Mouse (Mus musculus) brain, embryonic 14.5 days (tissue): Measurements from ENCODE around the gene Myom3.

Source experiments
- CTCF ChIP-seq: fragments of 200-500 bp; IDR thresholded peaks from 2 replicates; pipeline ENCODE4 v1.5.1; 2012; ENCODE audit warnings: inconsistent platforms, mild to moderate bottlenecking, moderate library complexity, borderline replicate concordance; ENCODE audit not compliant: insufficient read depth, insufficient read length; ENCODE audit errors: extremely low read depth
- POLR2A ChIP-seq: fragments of 200-500 bp; IDR thresholded peaks from 2 replicates; pipeline ENCODE4 v1.6.1; 2012; ENCODE audit warnings: mild to moderate bottlenecking, inconsistent platforms, borderline replicate concordance; ENCODE audit not compliant: poor library complexity, insufficient read depth, insufficient read length, severe bottlenecking; ENCODE audit errors: extremely low read depth

DNA sequence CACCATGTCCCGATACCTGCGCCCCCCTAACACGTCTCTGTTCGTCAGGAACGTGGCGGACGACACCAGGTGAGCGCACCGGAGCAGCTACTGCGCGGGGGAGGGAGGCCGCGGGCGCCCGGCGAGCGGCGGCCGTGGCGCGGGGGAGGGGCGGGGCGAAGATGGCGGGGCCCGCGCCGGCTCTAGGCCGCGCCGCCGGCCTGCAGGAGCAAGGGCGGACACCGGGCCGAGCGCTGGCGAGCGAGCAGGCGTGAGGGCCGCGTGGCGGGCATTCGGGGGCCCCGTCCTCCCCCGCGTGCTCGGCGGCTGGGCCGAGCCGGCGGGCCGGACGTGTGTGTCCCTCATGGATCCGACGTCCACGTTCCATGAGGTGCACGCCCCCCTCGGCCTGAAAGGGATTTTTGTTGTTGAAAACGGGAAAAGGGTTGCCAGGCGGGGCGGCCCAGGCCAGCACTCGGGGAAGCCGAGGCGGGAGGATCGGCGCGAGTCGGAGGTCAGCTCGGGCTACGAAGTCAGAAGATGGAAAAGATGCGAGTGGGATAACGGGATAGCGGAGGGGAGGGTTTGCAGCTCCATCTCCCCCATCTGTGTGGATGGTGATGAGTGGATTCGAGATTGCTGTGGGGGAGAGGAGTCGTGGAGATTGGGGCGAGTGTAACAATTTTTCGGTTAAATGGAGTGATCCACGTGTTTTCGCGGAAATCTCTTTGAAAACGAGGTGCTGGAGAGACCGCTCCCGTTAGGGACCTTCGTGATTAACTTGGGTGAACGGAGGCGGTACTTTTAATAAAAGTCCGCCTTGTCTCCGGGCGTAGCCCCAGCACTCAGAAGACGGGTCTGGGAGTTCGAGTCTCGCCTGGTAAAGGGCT is 96.9 kb downstream of the Myom3 start:
- TF ChIP-seq CTCF (no peak), POLR2A (no peak)
